Mouse (Mus musculus): Measurements from ENCODE around the gene Arpc4. TPM values are rescaled to one million over a fixed set of nuclear protein-coding genes. Genes with fewer than 3 reads are reported as not detected.

Arpc4 gene
- polyA plus RNA-seq, 1 experiment from 2014 or later, result 384 TPM

- Histone ChIP-seq H3K27ac (no peak overlapping the region), H3K9ac (no peak overlapping the region), H3K4me1 (peaks cover 6% of the 10 kb centered on the region; the same call in 1 of the 2 replicates), H3K4me2 (no peak overlapping the region), H3K4me3 (no peak overlapping the region), H3K36me3 (peaks cover 29% of the 10 kb centered on the region), H3K27me3 (no peaks in the 10 kb centered on the region), H3K9me3 (no peaks in the 10 kb centered on the region)
- WGBS, result 77% methylated on average over 1 of the region's 1 CpGs
- no peak for ATAC-seq (ENCODE audit: insufficient number of reproducible peaks, insufficient read depth, low FRiP score, low TSS enrichment, low read depth)
These were observed 32.1 kb downstream of the Arpc4 start for GRCm38 (mm10) chr6:113410001-113410400.

- Histone ChIP-seq H3K9me3 (no peaks in the 10 kb centered on the region), H3K27ac (no peak overlapping the region), H3K27me3 (no peaks in the 10 kb centered on the region), H3K36me3 (peaks cover 35% of the 10 kb centered on the region), H3K4me3 (no peak overlapping the region), H3K4me2 (no peak overlapping the region), H3K9ac (no peak overlapping the region), H3K4me1 (peaks cover 17% of the 10 kb centered on the region)
- WGBS, result 90% methylated on average over 5 of the region's 5 CpGs
- ATAC-seq (ENCODE audit: insufficient number of reproducible peaks, insufficient read depth, low FRiP score, low TSS enrichment, low read depth), result no peak
These were observed 38.5 kb downstream of the Arpc4 start for GRCm38 (mm10) chr6:113416416-113416815.

- Histone ChIP-seq H3K27ac (peak overlapping the region; percentile 58; the same call in 1 of the 2 replicates), H3K4me3 (peak overlapping the region; percentile 59), H3K9me3 (no peaks in the 10 kb centered on the region), H3K27me3 (no peaks in the 10 kb centered on the region), H3K36me3 (peaks cover 26% of the 10 kb centered on the region), H3K4me2 (peak overlapping the region; percentile 95), H3K9ac (peak overlapping the region; percentile 82), H3K4me1 (peaks cover 17% of the 10 kb centered on the region)
- peak; percentile 39; the same call in 1 of the 2 replicates for ATAC-seq (ENCODE audit: insufficient number of reproducible peaks, insufficient read depth, low FRiP score, low TSS enrichment, low read depth)
- 10% methylated on average over 16 of the region's 16 CpGs for WGBS
These were observed 40.7 kb downstream of the Arpc4 start for GRCm38 (mm10) chr6:113418441-113419198.

GRCm38 (mm10) chr6:113419199-113419587, 41.3 kb downstream of the Arpc4 start, which contains the start of gene Rpusd3:
TSS of gene Rpusd3 (minus strand) at chr6:113419340.
- peak within 1 kb of the TSS; percentile 59 for H3K4me3 ChIP-seq
- H3K27ac ChIP-seq, result peak within 1 kb of the TSS; percentile 58; the same call in 1 of the 2 replicates
- peak; percentile 95 for ATAC-seq (ENCODE audit: insufficient number of reproducible peaks, insufficient read depth, low FRiP score, low TSS enrichment, low read depth)
- no peaks in the 10 kb centered on the region for H3K27me3 ChIP-seq
- under 1% methylated on average over 25 of the region's 25 CpGs for WGBS
- no peaks in the 10 kb centered on the region for H3K9me3 ChIP-seq
- peaks cover 17% of the 10 kb centered on the region for H3K4me1 ChIP-seq
- peak within 1 kb of the TSS; percentile 82 for H3K9ac ChIP-seq
- peak within 1 kb of the TSS; percentile 95 for H3K4me2 ChIP-seq
- H3K36me3 ChIP-seq, result peaks cover 26% of the 10 kb centered on the region

GRCm38 (mm10) chr6:113423000-113423399, 45.1 kb downstream of the Arpc4 start:
- no peak for ATAC-seq (ENCODE audit: insufficient number of reproducible peaks, insufficient read depth, low FRiP score, low TSS enrichment, low read depth)
- Histone ChIP-seq H3K27ac (no peak overlapping the region), H3K27me3 (no peaks in the 10 kb centered on the region), H3K36me3 (no peaks in the 10 kb centered on the region), H3K4me2 (no peak overlapping the region), H3K4me1 (peaks cover 10% of the 10 kb centered on the region), H3K4me3 (no peak overlapping the region), H3K9me3 (no peaks in the 10 kb centered on the region), H3K9ac (no peak overlapping the region)
- 72% methylated on average over 4 of the region's 4 CpGs for WGBS

- H3K9me3 ChIP-seq, result no peaks in the 10 kb centered on the region
- no peaks in the 10 kb centered on the region for H3K27me3 ChIP-seq
- no peak overlapping the region for H3K4me3 ChIP-seq
- 81% methylated on average over 7 of the region's 7 CpGs for WGBS
- H3K9ac ChIP-seq, result no peak overlapping the region
- H3K27ac ChIP-seq, result no peak overlapping the region
- H3K36me3 ChIP-seq, result no peaks in the 10 kb centered on the region
- peaks cover 3% of the 10 kb centered on the region for H3K4me1 ChIP-seq
- no peak overlapping the region for H3K4me2 ChIP-seq
- ATAC-seq (ENCODE audit: insufficient number of reproducible peaks, insufficient read depth, low FRiP score, low TSS enrichment, low read depth), result no peak
These were observed 46.3 kb downstream of the Arpc4 start for GRCm38 (mm10) chr6:113424187-113424586.

GRCm38 (mm10) chr6:113426696-113427095, 48.8 kb downstream of the Arpc4 start:
- H3K27ac ChIP-seq, result no peak overlapping the region
- no peak overlapping the region for H3K9ac ChIP-seq
- H3K4me1 ChIP-seq, result no peaks in the 10 kb centered on the region
- H3K36me3 ChIP-seq, result no peaks in the 10 kb centered on the region
- WGBS, result 91% methylated on average over 4 of the region's 4 CpGs
- no peaks in the 10 kb centered on the region for H3K9me3 ChIP-seq
- no peaks in the 10 kb centered on the region for H3K27me3 ChIP-seq
- ATAC-seq (ENCODE audit: insufficient number of reproducible peaks, insufficient read depth, low FRiP score, low TSS enrichment, low read depth), result no peak
- H3K4me2 ChIP-seq, result no peak overlapping the region
- no peak overlapping the region for H3K4me3 ChIP-seq

- Histone ChIP-seq H3K4me3 (no peak overlapping the region), H3K9ac (no peak overlapping the region), H3K4me2 (no peak overlapping the region), H3K27ac (no peak overlapping the region), H3K36me3 (no peaks in the 10 kb centered on the region), H3K9me3 (no peaks in the 10 kb centered on the region), H3K4me1 (no peaks in the 10 kb centered on the region), H3K27me3 (no peaks in the 10 kb centered on the region)
- WGBS, result 62% methylated on average over 3 of the region's 3 CpGs
- ATAC-seq (ENCODE audit: insufficient number of reproducible peaks, insufficient read depth, low FRiP score, low TSS enrichment, low read depth), result no peak
These were observed 49.5 kb downstream of the Arpc4 start for GRCm38 (mm10) chr6:113427397-113427796.

GRCm38 (mm10) chr6:113428006-113428405, 50.1 kb downstream of the Arpc4 start:
- H3K4me3 ChIP-seq, result no peak overlapping the region
- ATAC-seq (ENCODE audit: insufficient number of reproducible peaks, insufficient read depth, low FRiP score, low TSS enrichment, low read depth), result no peak
- no peaks in the 10 kb centered on the region for H3K27me3 ChIP-seq
- H3K9me3 ChIP-seq, result no peaks in the 10 kb centered on the region
- no peaks in the 10 kb centered on the region for H3K36me3 ChIP-seq
- no peak overlapping the region for H3K4me2 ChIP-seq
- WGBS, result 93% methylated on average over 16 of the region's 16 CpGs
- H3K4me1 ChIP-seq, result no peaks in the 10 kb centered on the region
- H3K9ac ChIP-seq, result no peak overlapping the region
- H3K27ac ChIP-seq, result no peak overlapping the region

GRCm38 (mm10) chr6:113429965-113430364, 52.0 kb downstream of the Arpc4 start:
- no peak for ATAC-seq (ENCODE audit: insufficient number of reproducible peaks, insufficient read depth, low FRiP score, low TSS enrichment, low read depth)
- 74% methylated on average over 3 of the region's 3 CpGs for WGBS
- Histone ChIP-seq H3K36me3 (no peaks in the 10 kb centered on the region), H3K27me3 (no peaks in the 10 kb centered on the region), H3K4me3 (no peak overlapping the region), H3K4me1 (no peaks in the 10 kb centered on the region), H3K4me2 (no peak overlapping the region), H3K27ac (no peak overlapping the region), H3K9ac (no peak overlapping the region), H3K9me3 (no peaks in the 10 kb centered on the region)

- Histone ChIP-seq H3K27ac (no peak overlapping the region), H3K36me3 (no peaks in the 10 kb centered on the region), H3K4me1 (no peaks in the 10 kb centered on the region), H3K4me3 (no peak overlapping the region), H3K9me3 (no peaks in the 10 kb centered on the region), H3K9ac (no peak overlapping the region), H3K4me2 (no peak overlapping the region), H3K27me3 (no peaks in the 10 kb centered on the region)
- ATAC-seq (ENCODE audit: insufficient number of reproducible peaks, insufficient read depth, low FRiP score, low TSS enrichment, low read depth), result no peak
- 61% methylated on average over 3 of the region's 3 CpGs for WGBS
These were observed 52.9 kb downstream of the Arpc4 start for GRCm38 (mm10) chr6:113430846-113431245.

GRCm38 (mm10) chr6:113431801-113432200, 53.9 kb downstream of the Arpc4 start:
- H3K9ac ChIP-seq, result no peak overlapping the region
- WGBS, result 53% methylated on average over 3 of the region's 3 CpGs
- H3K9me3 ChIP-seq, result no peaks in the 10 kb centered on the region
- no peak overlapping the region for H3K4me2 ChIP-seq
- H3K27me3 ChIP-seq, result no peaks in the 10 kb centered on the region
- no peaks in the 10 kb centered on the region for H3K4me1 ChIP-seq
- no peak overlapping the region for H3K27ac ChIP-seq
- no peaks in the 10 kb centered on the region for H3K36me3 ChIP-seq
- no peak for ATAC-seq (ENCODE audit: insufficient number of reproducible peaks, insufficient read depth, low FRiP score, low TSS enrichment, low read depth)
- no peak overlapping the region for H3K4me3 ChIP-seq
